Mouse (Mus musculus) neural tube, embryonic 15.5 days (tissue): ENCODE data around the gene Rab1b. TPM values are rescaled to one million over a fixed set of nuclear protein-coding genes. Genes with fewer than 3 reads are reported as not detected.
A peak's percentile ranks its signal among the peaks of the same experiment; 100 is the strongest.

Experiments used
- ATAC-seq: fragments of 200-750 bp; cut with Nextera tagmentation; 2 replicates; pipeline ENCODE4 v1.8.0; 2017; ENCODE audit warnings: mild to moderate bottlenecking, moderate TSS enrichment, moderate library complexity; ENCODE audit not compliant: low FRiP score
- H3K27ac ChIP-seq: fragments of 300-500 bp; sonication (generic); replicated peaks from 2 replicates; pipeline ENCODE4 v1.5.1; 2015; ENCODE audit warnings: mild to moderate bottlenecking, inconsistent platforms
- H3K27me3 ChIP-seq: fragments of 300-500 bp; sonication (generic); replicated peaks from 2 replicates; pipeline ENCODE4 v1.6.1; 2015; ENCODE audit warnings: inconsistent platforms
- H3K36me3 ChIP-seq: fragments of 300-500 bp; sonication (generic); 2 replicates; pipeline ENCODE4 v1.6.1; 2015; ENCODE audit warnings: inconsistent platforms
- H3K4me1 ChIP-seq: fragments of 300-500 bp; sonication (generic); 2 replicates; pipeline ENCODE4 v1.6.1; 2015; ENCODE audit warnings: inconsistent platforms
- H3K4me2 ChIP-seq: fragments of 300-500 bp; sonication (generic); 2 replicates; pipeline ENCODE4 v1.6.1; 2015; ENCODE audit warnings: inconsistent platforms, mild to moderate bottlenecking, moderate library complexity
- H3K4me3 ChIP-seq: fragments of 300-500 bp; sonication (generic); replicated peaks from 2 replicates; pipeline ENCODE4 v1.5.1; 2015; ENCODE audit warnings: mild to moderate bottlenecking, inconsistent platforms
- H3K9ac ChIP-seq: fragments of 300-500 bp; sonication (generic); replicated peaks from 2 replicates; pipeline ENCODE4 v1.6.1; 2015; ENCODE audit warnings: mild to moderate bottlenecking, inconsistent platforms
- H3K9me3 ChIP-seq: fragments of 300-500 bp; sonication (generic); replicated peaks from 2 replicates; pipeline ENCODE4 v1.6.1; 2016; ENCODE audit warnings: inconsistent platforms
- WGBS: fragments of 180-500 bp; shearing (Covaris S2); methylation state at CpG from one replicate; pipeline ENCODE4 v1.1.7; 2015; ENCODE audit warnings: mixed read lengths; 5-methylcytosine and 5-hydroxymethylcytosine counted together
- polyA plus RNA-seq: library from polyadenylated mRNA; unstranded; fragments of >200 nt; fragmentation: Nextera tagmentation; extraction: Ambion mirVana; gene quantifications from 2 replicates; pipeline ENCODE4 v1.2.1, GENCODE M21; 2015

Gene Rab1b
- polyA plus RNA-seq, 1 experiment from 2014 or later = 205 TPM

GRCm38 (mm10) chr19:5068570-5069234 is 38.2 kb downstream of the Rab1b start:
- Histone ChIP-seq H3K4me1 (peaks cover 45% of the 10 kb centered on the region), H3K36me3 (no peaks in the 10 kb centered on the region), H3K27me3 (peaks cover 44% of the 10 kb centered on the region), H3K4me2 (peak overlapping the region; percentile 83), H3K4me3 (peak overlapping the region; percentile 41), H3K27ac (no peak overlapping the region), H3K9ac (peak overlapping the region; percentile 53), H3K9me3 (no peaks in the 10 kb centered on the region)
- WGBS = 28% methylated on average over 21 of the region's 21 CpGs
- ATAC-seq = no peak

GRCm38 (mm10) chr19:5067867-5068569 is 38.9 kb downstream of the Rab1b start, which contains the start of gene Cd248:
Gene Cd248 (plus strand): TSS chr19:5068078.
- Histone ChIP-seq H3K27ac (peak within 1 kb of the TSS; percentile 29; the same call in 1 of the 2 replicates), H3K9me3 (no peaks in the 10 kb centered on the region), H3K27me3 (peaks cover 41% of the 10 kb centered on the region), H3K9ac (peak within 1 kb of the TSS; percentile 53), H3K4me2 (peak within 1 kb of the TSS; percentile 83), H3K4me1 (peaks cover 43% of the 10 kb centered on the region), H3K4me3 (peak within 1 kb of the TSS; percentile 41), H3K36me3 (no peaks in the 10 kb centered on the region)
- no peak; the same call in 1 of the 2 replicates for ATAC-seq
- 2% methylated on average over 56 of the region's 56 CpGs for WGBS

- 15% methylated on average over 15 of the region's 15 CpGs for WGBS
- Histone ChIP-seq H3K9ac (peak overlapping the region; percentile 53; the same call in 1 of the 2 replicates), H3K4me3 (peak overlapping the region; percentile 41), H3K36me3 (no peaks in the 10 kb centered on the region), H3K4me1 (peaks cover 35% of the 10 kb centered on the region), H3K27me3 (peaks cover 41% of the 10 kb centered on the region), H3K27ac (peak overlapping the region; percentile 29; the same call in 1 of the 2 replicates), H3K4me2 (peak overlapping the region; percentile 83), H3K9me3 (no peaks in the 10 kb centered on the region)
- no peak for ATAC-seq
Observed at GRCm38 (mm10) chr19:5067040-5067799, 39.7 kb downstream of the Rab1b start.

- Histone ChIP-seq H3K4me2 (no peak overlapping the region), H3K36me3 (no peaks in the 10 kb centered on the region), H3K4me1 (peaks cover 25% of the 10 kb centered on the region), H3K27ac (no peak overlapping the region), H3K27me3 (peaks cover 35% of the 10 kb centered on the region), H3K9me3 (no peaks in the 10 kb centered on the region), H3K9ac (no peak overlapping the region), H3K4me3 (no peak overlapping the region)
- no peak for ATAC-seq
- 68% methylated on average over 7 of the region's 7 CpGs for WGBS
Observed at GRCm38 (mm10) chr19:5065104-5065503, 41.8 kb downstream of the Rab1b start.

- Histone ChIP-seq H3K27me3 (peaks cover 27% of the 10 kb centered on the region), H3K36me3 (no peaks in the 10 kb centered on the region), H3K4me3 (no peak overlapping the region), H3K27ac (no peak overlapping the region), H3K4me1 (peaks cover 17% of the 10 kb centered on the region), H3K9me3 (no peaks in the 10 kb centered on the region), H3K4me2 (no peak overlapping the region), H3K9ac (no peak overlapping the region)
- ATAC-seq = no peak
- 95% methylated on average over 6 of the region's 6 CpGs for WGBS
Observed at GRCm38 (mm10) chr19:5062446-5062845, 44.4 kb downstream of the Rab1b start.

GRCm38 (mm10) chr19:5062041-5062440 is 44.8 kb downstream of the Rab1b start:
- Histone ChIP-seq H3K27me3 (peaks cover 24% of the 10 kb centered on the region), H3K4me2 (no peak overlapping the region), H3K9me3 (no peaks in the 10 kb centered on the region), H3K4me1 (peaks cover 13% of the 10 kb centered on the region), H3K27ac (no peak overlapping the region), H3K9ac (no peak overlapping the region), H3K36me3 (no peaks in the 10 kb centered on the region), H3K4me3 (no peak overlapping the region)
- 90% methylated on average over 5 of the region's 5 CpGs for WGBS
- no peak for ATAC-seq

- Histone ChIP-seq H3K4me3 (no peak overlapping the region), H3K9me3 (no peaks in the 10 kb centered on the region), H3K27ac (no peak overlapping the region), H3K9ac (no peak overlapping the region), H3K36me3 (no peaks in the 10 kb centered on the region), H3K4me1 (peaks cover 18% of the 10 kb centered on the region), H3K4me2 (no peak overlapping the region), H3K27me3 (peaks cover 13% of the 10 kb centered on the region)
- 38% methylated on average over 5 of the region's 5 CpGs for WGBS
- ATAC-seq = no peak
Observed at GRCm38 (mm10) chr19:5060365-5061330, 46.2 kb downstream of the Rab1b start.

GRCm38 (mm10) chr19:5058801-5059771 is 47.8 kb downstream of the Rab1b start:
- 0 out of 2 replicates have a peak, but pooled peaks have one; percentile 5 for ATAC-seq
- no peaks in the 10 kb centered on the region for H3K36me3 ChIP-seq
- H3K4me2 ChIP-seq = no peak overlapping the region
- H3K27me3 ChIP-seq = peaks cover 15% of the 10 kb centered on the region
- no peak overlapping the region for H3K4me3 ChIP-seq
- no peak overlapping the region for H3K9ac ChIP-seq
- peaks cover 18% of the 10 kb centered on the region for H3K4me1 ChIP-seq
- WGBS = 23% methylated on average over 10 of the region's 10 CpGs
- H3K9me3 ChIP-seq = no peaks in the 10 kb centered on the region
- no peak overlapping the region for H3K27ac ChIP-seq

- H3K4me3 ChIP-seq = no peak overlapping the region
- no peak overlapping the region for H3K9ac ChIP-seq
- no peak overlapping the region for H3K27ac ChIP-seq
- H3K9me3 ChIP-seq = no peaks in the 10 kb centered on the region
- H3K4me2 ChIP-seq = no peak overlapping the region
- H3K27me3 ChIP-seq = peaks cover 22% of the 10 kb centered on the region
- H3K4me1 ChIP-seq = peaks cover 18% of the 10 kb centered on the region
- no peak for ATAC-seq
- 19% methylated on average over 16 of the region's 16 CpGs for WGBS
- H3K36me3 ChIP-seq = no peaks in the 10 kb centered on the region
Observed at GRCm38 (mm10) chr19:5057876-5058775, 48.7 kb downstream of the Rab1b start.
